Mouse (Mus musculus) right cerebral cortex, postnatal 14 days (tissue): ENCODE data around the gene Fndc11.
"Not testable (repeated sequence)": the region's sequence is repeated elsewhere in the genome, so short reads cannot be mapped to it uniquely, and the experiment has no call there.

Experiments
- DNase-seq: peaks from one replicate; pipeline ENCODE4 v3.0.0; 2022

Fndc11 gene

DNA sequence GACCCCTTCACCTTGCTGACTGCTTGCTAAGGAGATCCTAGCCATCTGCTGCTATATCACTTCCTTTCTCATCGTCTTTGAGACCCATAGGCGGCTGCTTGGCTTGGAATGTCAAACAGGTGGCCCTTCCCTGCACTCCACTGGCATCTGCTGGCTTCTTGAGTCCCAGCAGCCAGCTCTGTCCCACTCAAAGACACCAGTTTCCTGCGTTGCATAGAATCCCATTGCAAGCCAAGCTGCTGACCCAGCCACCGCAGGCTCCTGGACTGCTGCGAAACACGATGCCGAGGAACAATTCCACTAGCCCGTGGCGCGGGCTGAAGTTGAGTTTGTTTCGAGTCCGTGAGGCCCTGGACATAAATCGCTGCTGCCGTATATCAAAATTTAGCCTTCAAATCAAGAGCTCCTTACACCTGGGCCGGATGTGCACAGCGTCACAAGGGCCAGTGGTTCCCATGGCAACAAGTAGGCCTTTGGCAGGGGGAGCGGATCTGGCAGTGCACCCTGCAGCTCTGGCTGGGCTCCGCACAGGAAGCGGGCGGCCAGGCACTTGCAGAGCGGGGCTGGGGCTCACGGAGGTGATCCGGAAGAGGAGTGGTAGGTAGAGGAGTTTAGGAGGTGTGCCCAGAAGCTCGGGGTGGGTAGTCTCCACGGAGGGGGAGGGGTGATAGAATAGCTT, at the start of gene Fndc11:
Gene Fndc11 (plus strand): TSS at position 476 of the 679 bp plus-strand sequence.
- DNase-seq: peak; percentile 50

GRCm38 (mm10) chr2:181174646-181175045, 45.2 kb upstream of the Fndc11 start:
- no peak for DNase-seq

- DNase-seq: no peak
Observed at GRCm38 (mm10) chr2:181178015-181178414, 41.8 kb upstream of the Fndc11 start.

GRCm38 (mm10) chr2:181178471-181178870, 41.3 kb upstream of the Fndc11 start:
- no peak for DNase-seq

DNA sequence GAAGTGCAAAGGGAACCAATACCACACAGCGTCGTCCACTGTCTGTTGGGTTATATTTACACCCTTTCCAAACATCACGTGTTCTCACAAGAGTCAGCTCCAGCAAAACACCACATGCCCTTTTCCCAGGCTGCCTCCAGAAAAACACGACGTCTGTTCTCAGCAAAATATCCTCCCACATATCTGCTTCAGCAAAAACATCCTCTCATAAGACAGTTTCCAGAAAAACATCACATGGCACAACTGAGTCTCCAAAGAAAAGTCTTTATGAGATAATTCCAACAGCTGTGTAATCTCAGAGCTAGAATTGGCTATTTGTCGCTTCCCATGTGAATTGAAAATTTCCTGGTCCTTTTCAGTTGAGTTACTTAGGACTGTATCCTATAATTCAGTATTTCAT, 38.9 kb upstream of the Fndc11 start:
- DNase-seq: no peak

DNA sequence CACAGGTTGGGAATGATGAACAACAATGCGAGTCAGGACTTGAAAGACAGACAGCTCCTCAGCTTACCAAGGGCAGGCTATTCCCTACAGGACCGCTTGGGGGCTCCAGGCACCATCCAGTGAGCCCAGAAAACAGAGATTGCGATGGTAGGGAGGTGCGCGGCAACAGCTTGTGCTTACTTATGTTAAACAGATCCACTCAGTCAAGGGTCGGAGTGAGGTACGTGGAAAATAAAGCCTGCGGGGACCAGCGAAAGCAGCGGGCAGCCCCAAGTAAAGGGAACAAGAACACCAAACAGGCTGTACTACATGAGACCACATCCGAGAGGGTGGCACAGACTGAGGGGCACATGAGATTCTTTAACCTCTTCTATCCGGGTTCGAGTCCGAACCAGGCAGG, 33.2 kb upstream of the Fndc11 start:
- peak; percentile 86 for DNase-seq

DNA sequence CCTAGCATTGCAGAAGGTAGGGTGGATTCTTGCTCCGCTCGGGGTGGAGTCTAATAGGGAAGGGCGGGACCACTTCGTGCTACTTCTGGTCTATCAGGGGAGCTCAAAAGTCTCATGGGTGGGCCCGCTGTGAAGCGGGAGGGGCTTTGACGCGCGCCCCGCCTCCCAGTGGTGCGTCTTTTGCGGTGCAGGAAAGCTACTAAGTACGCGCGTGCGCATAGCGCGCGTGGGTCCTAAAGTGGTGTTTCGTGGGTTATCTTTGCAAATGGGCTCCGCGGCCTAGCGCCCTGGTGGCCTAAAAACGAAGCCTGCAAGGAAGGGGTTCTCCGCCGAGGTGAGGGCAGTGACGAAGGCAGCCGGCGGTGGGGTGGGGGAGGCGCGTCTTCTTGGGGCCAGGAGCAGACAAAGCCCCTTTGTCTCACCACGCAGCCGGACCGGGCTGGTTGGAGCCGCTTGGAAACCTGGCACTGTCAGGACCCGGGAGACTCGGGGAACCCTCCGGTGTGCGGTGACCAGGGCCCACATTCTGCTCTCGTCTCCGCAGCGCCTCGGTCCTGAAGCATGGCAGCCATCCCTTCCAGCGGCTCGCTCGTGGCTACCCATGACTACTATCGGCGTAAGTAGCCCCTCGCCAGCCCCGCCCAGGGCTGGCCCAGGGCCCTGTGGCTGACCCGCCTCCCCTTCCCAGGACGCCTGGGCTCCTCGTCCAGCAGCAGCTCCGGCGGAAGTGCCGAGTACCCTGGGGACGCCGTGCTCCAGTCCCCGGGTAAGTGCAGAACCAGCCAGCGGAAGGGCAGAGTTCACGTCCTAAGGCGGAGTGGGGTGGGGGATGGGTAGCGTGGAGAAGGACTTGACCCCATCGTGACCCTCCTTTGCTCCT, 32.5 kb upstream of the Fndc11 start, which contains the start of gene Ppdpf:
Gene Ppdpf (plus strand): TSS at position 127 of the 880 bp plus-strand sequence.
- peak; percentile 88 for DNase-seq

DNA sequence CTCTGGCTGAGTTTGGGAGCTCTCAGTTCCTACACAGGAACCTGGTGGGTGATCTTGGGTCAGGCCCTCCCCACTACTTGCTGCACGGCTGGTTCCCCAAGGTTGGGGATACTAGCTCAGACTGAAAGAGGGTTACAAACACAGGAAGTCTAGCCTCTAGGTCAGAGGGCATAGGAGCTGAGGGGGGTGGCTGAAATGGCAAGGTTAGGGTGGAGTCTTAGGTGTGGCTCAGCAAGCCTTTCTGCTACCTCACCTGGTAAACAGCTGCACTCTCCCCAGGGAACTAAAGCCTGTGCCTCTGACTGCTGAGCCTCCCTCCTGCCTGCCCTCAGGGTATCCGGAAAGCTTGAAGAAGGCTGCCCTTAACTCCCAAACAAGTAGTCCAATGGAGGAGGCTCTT, 31.1 kb upstream of the Fndc11 start:
- DNase-seq: no peak

DNA sequence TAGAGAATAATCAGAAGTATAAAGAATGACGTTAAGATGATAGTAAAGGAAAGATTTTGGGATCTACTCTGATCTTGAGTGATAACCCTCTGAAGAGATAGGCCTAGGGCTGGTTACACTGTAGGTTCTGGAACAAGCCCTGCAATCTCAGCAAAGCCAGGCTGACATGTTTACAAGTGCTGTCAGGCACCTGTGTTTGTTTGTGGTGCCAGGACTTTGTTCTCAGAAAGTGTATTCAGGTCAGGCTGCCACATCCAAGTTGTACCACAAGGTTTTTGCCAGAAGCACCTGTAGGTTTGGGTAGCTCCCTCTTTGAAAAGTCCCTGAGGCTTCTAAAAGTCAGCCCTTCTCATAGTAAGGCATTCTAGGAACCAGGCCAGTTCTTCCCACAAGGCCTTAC, 30.5 kb upstream of the Fndc11 start:
- DNase-seq: no peak

DNA sequence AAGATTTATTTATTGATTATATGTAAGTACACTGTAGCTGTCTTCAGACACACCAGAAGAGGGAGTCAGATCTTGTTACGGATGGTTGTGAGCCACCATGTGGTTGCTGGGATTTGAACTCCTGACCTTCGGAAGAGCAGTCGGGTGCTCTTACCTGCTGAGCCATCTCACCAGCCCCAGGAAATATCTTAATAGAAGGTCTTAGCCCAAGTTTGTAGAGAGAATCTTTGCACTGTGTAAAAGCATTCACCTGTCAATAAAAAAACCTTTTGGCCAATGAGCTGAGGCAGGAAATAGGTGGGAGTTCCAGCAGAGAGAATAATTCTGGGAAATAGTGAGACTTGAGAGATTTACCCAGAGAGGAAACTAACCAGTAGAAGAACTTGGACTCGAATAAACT, 28.4 kb upstream of the Fndc11 start:
- DNase-seq: not testable (repeated sequence)

- no peak for DNase-seq
Observed at GRCm38 (mm10) chr2:181191936-181192335, 27.9 kb upstream of the Fndc11 start.

DNA sequence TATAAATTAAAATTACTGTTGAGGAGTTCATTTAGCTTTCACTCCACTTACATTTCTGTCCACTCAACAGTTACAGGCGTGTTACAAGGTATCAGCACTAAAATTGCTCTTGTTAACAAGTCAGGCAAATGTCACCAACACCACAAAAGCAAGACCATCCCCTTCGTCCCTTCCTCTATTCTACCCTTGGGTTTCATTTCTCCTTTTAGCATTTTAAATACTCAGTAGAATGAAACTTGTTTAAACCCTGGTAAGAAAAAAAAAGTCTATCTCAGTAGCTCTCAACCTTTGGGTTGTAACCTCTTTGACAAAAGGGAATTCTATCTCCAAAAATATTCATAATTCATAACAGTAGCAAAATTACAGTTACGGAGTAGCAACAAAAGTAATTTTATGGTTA, 26.8 kb upstream of the Fndc11 start:
- no peak for DNase-seq

- no peak for DNase-seq
Observed at GRCm38 (mm10) chr2:181196628-181197300, 23.0 kb upstream of the Fndc11 start.

GRCm38 (mm10) chr2:181201606-181202005, 18.2 kb upstream of the Fndc11 start:
- DNase-seq: no peak

DNA sequence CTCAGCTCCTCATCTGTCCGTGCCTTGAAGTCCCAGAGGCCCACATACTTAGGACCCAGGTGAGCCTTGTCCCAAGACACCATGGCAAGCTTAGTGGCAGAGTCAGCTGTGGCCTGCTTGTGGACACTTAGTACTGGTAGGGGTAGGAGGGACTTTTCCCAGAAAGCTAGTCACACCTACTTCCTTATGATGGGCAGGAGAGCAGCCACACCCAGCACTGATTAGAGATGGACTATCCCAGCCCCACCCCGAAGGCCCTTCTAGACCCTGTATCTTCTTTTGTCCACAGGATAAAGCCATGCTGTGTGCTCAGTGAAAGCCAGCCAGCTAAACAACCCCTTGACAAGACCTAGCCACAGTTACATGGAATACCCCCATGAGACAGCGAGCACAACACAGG, 17.4 kb upstream of the Fndc11 start, which contains the start of gene Ptk6:
Gene Ptk6 (minus strand): TSS at position 368 of the 400 bp plus-strand sequence.
- no peak for DNase-seq

- DNase-seq: no peak
Observed at GRCm38 (mm10) chr2:181202886-181203285, 16.9 kb upstream of the Fndc11 start.

- no peak for DNase-seq
Observed at GRCm38 (mm10) chr2:181205678-181206077, 14.1 kb upstream of the Fndc11 start.

- DNase-seq: no peak
Observed at GRCm38 (mm10) chr2:181206118-181206517, 13.7 kb upstream of the Fndc11 start.

GRCm38 (mm10) chr2:181212389-181213020, 7.3 kb upstream of the Fndc11 start:
- no peak for DNase-seq

DNA sequence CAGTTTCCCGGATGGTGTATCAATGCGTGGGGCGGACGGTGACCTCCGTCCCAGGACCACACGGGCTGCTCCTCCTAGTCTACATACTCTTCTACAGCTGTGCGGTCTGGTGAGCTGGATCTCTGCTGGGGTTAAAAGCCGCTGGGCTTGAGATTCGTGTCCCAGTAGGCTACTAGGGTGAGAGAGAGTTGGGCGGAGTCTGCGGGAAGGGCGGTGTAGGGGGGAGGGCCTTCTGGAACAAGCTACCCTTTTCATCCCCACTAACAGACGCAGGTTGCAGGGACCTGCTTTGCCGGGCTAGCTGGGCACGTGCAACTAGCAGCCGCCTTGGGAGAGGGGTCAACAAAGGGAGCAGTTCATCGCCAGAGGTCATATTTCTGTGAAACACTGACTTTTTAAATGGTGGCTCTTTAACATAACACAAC, 6.8 kb upstream of the Fndc11 start, which contains the start of gene Srms:
Gene Srms (minus strand): TSS at position 165 of the 425 bp plus-strand sequence.
- no peak for DNase-seq

DNA sequence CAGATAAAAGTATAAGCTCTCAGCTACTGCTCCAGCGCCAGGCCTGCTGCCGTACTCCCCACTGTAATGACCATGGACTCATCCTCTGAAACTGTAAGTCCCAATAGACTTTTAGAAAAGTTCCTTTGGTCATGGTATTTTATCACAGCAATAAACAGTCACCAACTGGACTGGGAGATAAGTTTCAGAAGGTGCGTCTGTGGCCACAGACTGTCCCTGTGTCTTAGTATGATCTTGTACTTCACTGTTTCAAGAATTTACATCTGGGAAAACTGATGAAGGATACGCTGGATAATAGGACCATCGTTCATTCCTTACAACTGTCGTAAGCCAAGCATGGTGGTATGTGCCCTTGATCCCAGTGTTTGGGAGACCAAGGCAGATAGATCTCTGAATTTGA, 3.8 kb upstream of the Fndc11 start:
- DNase-seq: no peak

- DNase-seq: no peak
Observed at GRCm38 (mm10) chr2:181218881-181219485, 830 bp upstream of the Fndc11 start.
